Mouse (Mus musculus): Measurements from ENCODE around the gene Gstp3.

DNA sequence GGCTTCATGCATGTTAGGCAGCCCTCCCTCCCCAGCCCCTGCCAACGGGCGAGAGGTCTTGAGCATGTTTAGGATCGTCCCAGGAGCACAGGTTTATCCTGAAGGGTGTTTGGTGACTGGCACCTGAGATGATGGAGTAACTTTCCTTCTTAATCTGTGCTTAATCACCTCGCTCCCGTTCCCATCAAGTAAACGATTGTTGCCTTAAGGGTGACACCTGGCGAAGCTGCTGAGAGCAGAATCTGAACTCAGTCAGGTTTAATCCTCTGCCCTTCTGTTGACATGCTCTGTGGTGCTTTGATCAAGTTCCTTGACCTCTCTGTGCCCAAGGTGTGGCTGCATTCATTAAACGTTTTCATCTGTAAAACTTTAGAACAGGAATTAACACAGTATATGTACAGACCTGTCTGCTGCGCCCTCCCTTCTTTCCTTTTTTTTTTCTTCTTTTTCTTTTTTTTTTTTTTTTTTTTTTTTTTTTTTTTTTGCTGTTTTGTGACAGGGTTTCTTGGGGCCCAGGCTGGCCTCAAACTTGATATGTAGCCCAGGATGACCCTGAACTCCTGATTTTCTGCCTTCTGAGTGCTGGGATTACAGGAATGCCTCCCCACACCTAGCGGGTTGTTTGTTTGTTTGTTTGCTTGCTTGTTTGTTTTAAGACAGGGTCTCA, 41.3 kb downstream of the Gstp3 start:
- TF ChIP-seq GATA1 (IDR thresholded peaks at IDR 0.05; ENCODE audit: borderline replicate concordance, low read length) = no peak
- TF ChIP-seq FLI1 (IDR thresholded peaks at IDR 0.05; ENCODE audit: low read length) = no peak
